Mouse (Mus musculus): ENCODE measurements at regions not wholly inside any gene's neighbourhood (a gene's known extent, or its start where the extent isn't known, plus 50 kb on each side); places are given as distances from the start of the nearest gene placed in this dataset.

GRCm38 (mm10) chr8:7977020-7977419, 684.0 kb downstream of the Efnb2 start:
- TF ChIP-seq CTCF (IDR thresholded peaks at IDR 0.05; ENCODE audit: insufficient read depth, low read length) (no peak), POLR2A (IDR thresholded peaks at IDR 0.05; ENCODE audit: borderline replicate concordance, extremely low read depth, low read depth, low read length) (no peak)
